Mouse (Mus musculus) cerebral cortex, adult 2 months (tissue): ENCODE data around the gene Dhrs3.

Experiments
- WGBS: fragments of 180-500 bp; shearing (Covaris S2); methylation state at CpG from one replicate; pipeline ENCODE4 v1.1.7; 2018; 5-methylcytosine and 5-hydroxymethylcytosine counted together

The Dhrs3 gene

DNA sequence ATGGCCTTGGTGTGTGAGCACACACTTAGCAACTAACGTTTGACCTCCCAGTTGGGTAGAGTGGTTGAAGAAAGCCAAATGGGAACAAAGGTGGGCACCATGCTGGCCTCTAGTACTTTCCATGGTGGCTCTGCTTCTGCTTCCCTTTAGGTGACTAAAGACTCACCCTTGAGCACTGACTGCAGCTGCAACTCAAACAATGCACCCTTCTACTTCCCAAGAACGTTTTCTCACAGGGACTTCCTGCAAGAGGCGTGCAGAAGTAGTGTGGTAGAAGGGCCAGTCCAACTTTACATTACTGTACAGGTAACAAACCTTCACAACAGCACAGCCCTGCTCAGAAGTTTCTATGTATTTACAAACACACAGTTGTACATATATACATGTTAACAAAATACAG lies 81.8 kb downstream of the Dhrs3 start:
- WGBS = 76% methylated on average over 3 of the region's 3 CpGs

GRCm38 (mm10) chr4:144975505-144975904 lies 82.9 kb downstream of the Dhrs3 start:
- WGBS = 78% methylated on average over 2 of the region's 2 CpGs

- 88% methylated on average over 1 of the region's 1 CpGs for WGBS
Observed at GRCm38 (mm10) chr4:144977057-144977456, 84.4 kb downstream of the Dhrs3 start.
